In the genomic region with DNA sequence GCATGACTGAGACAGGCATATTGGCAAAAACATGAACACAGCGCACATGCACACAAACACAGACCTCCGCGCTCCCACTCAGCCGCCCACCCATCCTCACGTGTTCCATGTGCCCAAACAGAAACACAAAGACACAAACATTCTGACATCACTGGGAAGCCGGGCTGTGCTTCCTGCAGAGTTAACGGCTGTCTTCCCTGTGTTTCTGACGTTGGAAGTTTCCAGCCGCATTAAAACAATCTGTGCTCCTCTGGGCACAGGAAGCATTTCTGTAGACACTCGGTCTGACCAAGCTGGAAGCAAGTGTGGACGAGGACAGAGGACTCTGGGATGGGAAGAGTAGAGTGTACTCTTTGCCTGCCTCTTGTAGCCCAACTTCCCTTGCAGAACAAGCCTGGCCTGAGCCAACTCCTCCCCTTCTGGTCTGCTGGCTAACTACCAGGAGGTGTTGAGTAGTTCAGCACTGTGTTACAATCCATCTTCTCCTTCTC, we compare ENCODE assay signal across 10 mouse cellular contexts.
A peak's percentile ranks its signal among the peaks of the same experiment; 100 is the strongest.
DNase-seq lines count a peak whose midpoint lies in the region; ATAC-seq lines count a peak whose summit lies in the region.
"Had no signal": no experiment of that assay in that cellular context is flagged by ENCODE, and none has a peak within 500 bp of the region (broad histone marks: within the 10 kb centered on the region; RNA-seq: fewer than 3 reads in every experiment).

No protein-coding gene starts in this region.

- 70% methylated on average over 11 of the region's 11 CpGs for WGBS in neural tube, embryonic 15.5 days

- intact Hi-C loops in left cerebral cortex, postnatal 10 days (cut with DNase I), result no loop called here

- peaks cover 9% of the 10 kb centered on the region for H3K27me3 ChIP-seq in neural tube, embryonic 15.5 days (replicated peaks)
- H3K27me3 ChIP-seq: liver, embryonic 15.5 days had no signal

- peaks cover 15% of the 10 kb centered on the region for H3K4me1 ChIP-seq in neural tube, embryonic 15.5 days
- H3K4me1 ChIP-seq: liver, embryonic 15.5 days; stomach, embryonic 15.5 days had no signal

- no peaks in the 10 kb centered on the region for H3K36me3 ChIP-seq in neural tube, embryonic 15.5 days
- H3K36me3 ChIP-seq: liver, embryonic 15.5 days; stomach, embryonic 15.5 days had no signal

- no peak overlapping the region for H3K4me3 ChIP-seq in neural tube, embryonic 15.5 days (replicated peaks)
- H3K4me3 ChIP-seq: liver, embryonic 15.5 days; stomach, embryonic 15.5 days had no signal

- H3K27ac ChIP-seq in neural tube, embryonic 15.5 days (replicated peaks), result no peak overlapping the region
- H3K27ac ChIP-seq: liver, embryonic 15.5 days; stomach, embryonic 15.5 days had no signal

- peak; percentile 28 for DNase-seq in urinary bladder, postnatal 14 days (ENCODE audit: low spot score)
- DNase-seq in urinary bladder, adult 18-20 months (ENCODE audit: low spot score in 2 of 2), result no peak
- DNase-seq in left cerebral cortex, postnatal 10 days (ENCODE audit: extremely low spot score in 1 of 2, low spot score in 2 of 2), result peak; percentile 33 to 40
- no peak for DNase-seq in urinary bladder, postnatal 4 days (ENCODE audit: low spot score in 2 of 2)
- no peak for DNase-seq in ovary, postnatal 14 days (ENCODE audit: low spot score)

- H3K4me2 ChIP-seq in neural tube, embryonic 15.5 days, result no peak overlapping the region
- H3K4me2 ChIP-seq: liver, embryonic 15.5 days; stomach, embryonic 15.5 days had no signal

- H3K9me3 ChIP-seq in neural tube, embryonic 15.5 days (replicated peaks), result no peaks in the 10 kb centered on the region
- H3K9me3 ChIP-seq: liver, embryonic 15.5 days; stomach, embryonic 15.5 days had no signal

- peak; percentile 38; the same call in 1 of the 2 replicates for ATAC-seq in frontal cortex, adult (ENCODE audit: low TSS enrichment)
- ATAC-seq in neural tube, embryonic 15.5 days (ENCODE audit: low FRiP score), result no peak
- ATAC-seq: intestine, embryonic 16.5 days had no signal

- no peak overlapping the region for H3K9ac ChIP-seq in neural tube, embryonic 15.5 days (replicated peaks)
- H3K9ac ChIP-seq: liver, embryonic 15.5 days; stomach, embryonic 15.5 days had no signal

Comparison
In these comparisons a context has a peak if more than half of its experiments do, and no peak if none do; other contexts are left out.
1. DNase-seq: peak in urinary bladder, postnatal 14 days (single experiment) and left cerebral cortex, postnatal 10 days (2 of 2); none in urinary bladder, adult 18-20 months (0 of 2), urinary bladder, postnatal 4 days (0 of 2) and ovary, postnatal 14 days (single experiment).